Mouse (Mus musculus) adrenal gland, postnatal 4 days (tissue): Measurements from ENCODE around the gene Ebf1. TPM values are rescaled to one million over a fixed set of nuclear protein-coding genes. Genes with fewer than 3 reads are reported as not detected.

Source experiments
- DNase-seq, 2 experiments: peaks; one replicate each; pipeline ENCODE4 v3.0.0; 2021 to 2022; ENCODE audit warnings: low spot score in 2 of 2, mixed read lengths in 2 of 2
- total RNA-seq, 2 experiments: library from RNA; stranded (reverse); gene quantifications; 2 replicates each; pipeline ENCODE4 v1.2.3; 2021

Gene Ebf1
- total RNA-seq, 2 experiments from 2014 or later = 32.5 to 36.8 TPM

DNA sequence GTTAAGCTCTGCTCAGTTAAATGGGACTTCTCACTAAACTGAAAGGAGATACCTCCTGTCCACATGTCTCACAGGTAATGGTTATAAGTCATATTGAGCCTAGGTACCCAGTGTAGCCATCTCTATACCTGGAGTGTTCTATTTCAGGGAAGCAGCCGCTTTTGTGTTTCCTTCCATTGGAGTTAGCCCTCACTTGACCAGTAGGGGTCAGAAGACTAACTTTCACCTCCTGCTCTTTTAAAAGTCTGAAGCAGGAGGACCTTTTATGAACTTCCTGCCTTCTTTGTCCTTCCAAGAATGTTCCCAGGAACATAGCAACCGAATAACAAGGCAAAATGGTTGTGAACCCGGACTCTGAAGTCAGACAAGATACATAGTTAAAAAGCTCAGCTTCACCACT lies 157.3 kb downstream of the Ebf1 start:
- no peak for DNase-seq

DNA sequence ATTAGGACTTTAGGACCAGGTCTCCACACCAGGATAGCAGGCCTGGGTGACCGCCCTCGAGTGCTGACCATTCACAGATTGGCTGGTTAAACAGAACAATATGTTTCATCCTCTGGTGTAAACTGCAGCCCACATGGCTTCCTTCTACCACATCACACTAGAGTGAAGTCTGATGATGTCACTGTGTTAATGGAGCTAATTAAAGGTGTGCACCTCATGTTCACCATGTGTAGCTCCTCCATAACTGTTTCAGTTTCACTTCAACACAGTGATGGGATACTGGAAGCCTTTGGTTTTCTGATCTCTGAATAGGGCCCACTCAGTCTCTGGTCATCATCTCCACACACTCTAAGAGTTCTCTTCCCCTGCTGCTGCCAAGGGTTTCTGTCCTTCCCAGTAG lies 158.4 kb downstream of the Ebf1 start:
- DNase-seq = no peak

DNA sequence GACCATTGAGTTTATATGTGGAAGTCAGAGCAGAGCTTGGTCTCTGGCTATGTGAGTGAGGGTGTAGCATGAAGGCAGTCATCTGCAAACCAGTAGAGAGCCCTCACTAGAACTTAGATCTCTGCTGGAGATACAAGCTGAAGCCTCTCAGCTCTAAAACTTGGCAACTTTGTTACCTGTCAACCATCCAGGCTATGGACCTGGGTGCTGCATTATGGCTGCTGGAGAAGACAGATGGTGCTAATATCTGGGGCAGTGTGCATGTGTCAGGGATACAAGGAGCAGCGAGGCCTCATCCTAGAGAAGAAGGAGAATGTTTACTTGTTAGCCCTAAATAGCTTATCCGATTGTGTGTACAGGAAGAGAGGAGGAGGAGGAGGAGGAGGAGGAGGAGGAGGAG lies 159.4 kb downstream of the Ebf1 start:
- DNase-seq = no peak

DNA sequence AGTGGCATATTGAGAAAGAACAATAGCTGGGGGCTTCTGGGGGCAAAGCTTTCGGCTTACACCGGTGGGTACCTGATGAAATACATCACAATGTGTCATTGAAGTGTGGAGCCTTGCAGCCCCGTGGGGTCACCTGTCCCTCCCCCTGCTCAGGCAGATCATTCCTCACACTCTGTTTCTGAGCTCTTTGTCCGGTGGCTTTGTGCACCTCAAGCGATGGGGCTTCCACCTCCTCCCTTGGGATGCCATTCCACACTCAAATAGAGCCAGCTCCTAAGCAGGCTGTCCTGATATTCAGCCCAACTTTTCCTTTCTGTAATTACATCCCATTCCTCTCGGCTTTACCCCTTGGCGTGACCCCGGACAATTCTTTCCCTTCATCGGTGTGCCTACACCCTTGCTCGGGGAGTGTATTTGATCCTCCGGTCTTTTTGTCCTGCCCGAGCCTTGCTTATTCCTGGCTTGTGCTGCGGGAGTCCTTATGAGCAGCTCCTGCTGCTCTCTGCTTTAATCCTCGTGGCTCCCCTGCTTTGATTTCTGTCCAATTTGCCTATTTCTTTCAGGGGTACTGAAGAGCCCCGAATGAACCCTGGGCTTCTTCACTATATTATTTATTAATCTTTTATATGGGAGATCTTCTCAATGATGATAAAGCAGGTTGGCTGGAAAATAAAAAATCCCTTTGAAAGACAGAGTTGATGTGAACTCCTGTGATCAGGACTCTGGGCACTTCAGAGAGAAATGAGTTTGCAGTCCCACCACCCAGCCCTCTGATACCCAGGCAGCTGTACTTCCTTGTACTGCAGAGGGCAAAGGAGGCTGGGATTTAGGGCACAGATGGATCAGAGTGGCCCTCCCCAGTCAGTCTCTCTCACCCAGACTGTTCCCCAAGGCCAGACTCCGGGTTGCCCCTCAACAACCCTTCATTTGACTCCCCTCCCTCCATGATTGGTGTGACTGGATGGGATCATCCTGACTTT lies 160.5 kb downstream of the Ebf1 start:
- DNase-seq = no peak

DNA sequence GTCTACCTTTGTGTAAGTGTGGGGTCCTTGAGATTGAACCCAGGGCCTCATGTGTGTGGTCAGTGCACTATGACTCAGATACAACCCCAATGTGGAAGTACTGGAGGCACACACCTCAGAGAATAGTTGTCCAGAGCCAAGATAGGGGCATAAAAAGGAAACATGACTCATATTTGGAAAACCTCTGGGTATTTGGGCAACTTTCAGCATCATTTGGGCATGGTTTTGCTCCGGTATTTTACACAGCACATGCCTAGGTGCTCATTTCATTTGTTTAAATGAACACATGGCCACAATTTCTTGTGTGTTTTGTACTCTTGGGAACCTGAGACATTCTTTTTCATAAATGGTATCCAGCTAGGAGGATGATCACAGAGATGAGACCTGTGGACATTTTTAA lies 161.9 kb downstream of the Ebf1 start:
- no peak for DNase-seq

DNA sequence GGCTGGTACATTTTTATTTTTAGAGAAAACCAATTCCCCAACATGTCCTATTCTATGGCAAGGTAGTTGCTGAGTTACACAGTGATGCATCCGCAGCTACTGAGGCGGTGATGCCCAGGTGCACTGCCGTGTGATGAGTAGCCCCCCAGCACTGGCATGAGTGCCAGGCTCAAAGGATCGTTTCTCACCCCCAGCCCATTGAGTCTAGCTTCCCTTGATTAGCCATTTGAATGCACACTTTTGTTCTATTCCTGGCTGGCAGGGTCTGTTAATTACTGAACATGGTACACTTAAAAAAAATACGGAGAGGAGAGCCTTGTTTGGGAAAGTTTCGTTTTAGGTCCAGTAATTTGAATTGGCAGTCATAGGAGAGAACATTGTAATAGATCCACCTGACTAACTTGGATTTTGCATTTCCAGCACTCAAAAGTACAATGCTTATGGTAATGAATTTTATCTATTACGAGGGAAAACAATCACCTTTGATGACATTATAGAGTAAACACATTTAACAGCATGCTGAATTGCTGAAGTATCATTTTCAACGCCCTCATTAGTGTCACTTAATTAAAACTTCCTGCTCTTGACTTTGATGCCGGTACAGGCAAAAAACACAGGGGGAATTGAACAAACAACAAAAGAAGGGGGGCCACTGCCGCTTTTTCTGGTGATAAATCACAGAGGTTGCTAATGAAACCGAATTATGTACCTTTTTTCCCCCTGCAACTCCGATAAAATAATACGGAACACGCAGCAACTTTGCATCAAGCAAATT lies 167.3 kb downstream of the Ebf1 start:
- no peak for DNase-seq

DNA sequence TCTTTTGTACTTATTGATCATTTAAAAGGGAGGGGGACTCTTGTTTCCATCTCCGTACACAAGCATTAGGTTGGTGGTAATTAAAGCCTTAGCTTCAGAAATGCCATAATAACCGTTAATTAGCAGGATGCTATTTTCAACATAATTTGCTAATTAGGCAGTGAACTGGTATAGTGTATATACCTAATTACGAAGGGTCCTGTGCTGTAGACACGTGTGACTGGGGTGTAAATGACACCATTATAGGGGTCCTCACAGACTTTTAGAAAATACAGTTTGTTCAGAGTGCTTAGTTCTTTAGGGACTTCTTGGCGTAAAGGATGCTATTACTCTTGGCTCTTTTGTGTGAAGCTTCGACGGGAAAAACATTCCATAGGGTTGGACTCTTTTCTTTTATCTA lies 167.9 kb downstream of the Ebf1 start:
- DNase-seq = no peak

DNA sequence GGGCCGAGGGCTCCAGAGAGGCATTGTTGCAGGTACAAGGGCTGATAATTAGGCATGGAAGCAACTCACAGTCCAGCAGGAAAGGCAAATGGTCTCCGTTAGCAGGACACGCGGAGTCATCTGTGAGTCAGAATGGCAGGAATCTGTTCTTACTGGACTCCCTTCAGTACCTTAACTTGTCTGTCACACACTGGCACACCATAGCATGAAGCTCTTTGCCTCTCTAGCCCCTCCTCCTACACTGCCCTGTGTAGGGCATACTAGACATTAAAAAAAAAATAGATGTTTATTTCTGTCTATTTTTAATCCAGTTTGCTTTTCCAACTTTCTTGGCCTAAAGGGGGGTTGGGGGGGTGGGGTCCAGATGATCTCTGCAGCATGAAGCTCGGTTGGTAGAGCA lies 168.4 kb downstream of the Ebf1 start:
- no peak for DNase-seq

DNA sequence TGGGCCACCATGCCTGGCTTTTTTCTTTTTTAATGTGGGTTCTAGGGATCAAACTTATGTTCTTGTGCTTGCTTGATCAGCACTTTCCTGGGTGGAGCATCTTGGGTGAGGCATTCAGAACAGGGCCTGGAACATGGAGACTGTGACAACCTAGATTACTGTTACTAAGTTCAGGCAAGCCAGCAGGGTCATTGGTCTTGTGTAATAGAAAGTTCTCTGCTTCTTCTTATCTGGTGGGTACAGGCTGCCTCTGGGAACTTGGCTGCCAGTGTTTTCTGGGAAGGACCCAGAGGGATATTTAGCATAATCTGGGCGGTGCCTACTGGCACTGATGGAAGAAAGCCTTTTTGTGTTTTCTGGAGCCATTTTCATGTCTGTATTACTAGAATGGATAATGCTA lies 170.9 kb downstream of the Ebf1 start:
- no peak for DNase-seq

DNA sequence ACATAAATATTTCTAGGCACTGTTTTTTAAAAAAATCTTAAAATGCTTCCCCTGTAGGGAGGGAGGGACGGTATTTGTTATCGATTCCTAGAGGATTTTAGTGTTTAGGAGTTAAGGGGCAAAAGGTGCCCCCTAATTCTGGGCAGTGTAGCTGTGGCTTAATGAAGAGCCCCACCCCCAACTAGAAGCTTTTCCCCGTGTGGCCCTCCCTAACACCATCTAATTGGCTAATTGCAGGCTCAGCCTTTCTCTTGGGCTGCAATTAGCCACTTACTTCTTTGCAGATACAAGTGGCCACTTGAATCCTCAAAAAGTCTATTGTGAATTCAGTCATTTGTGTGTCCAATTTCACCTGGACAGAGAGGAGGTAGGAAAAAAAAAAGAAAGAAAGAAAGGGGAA lies 175.7 kb downstream of the Ebf1 start:
- no peak for DNase-seq

DNA sequence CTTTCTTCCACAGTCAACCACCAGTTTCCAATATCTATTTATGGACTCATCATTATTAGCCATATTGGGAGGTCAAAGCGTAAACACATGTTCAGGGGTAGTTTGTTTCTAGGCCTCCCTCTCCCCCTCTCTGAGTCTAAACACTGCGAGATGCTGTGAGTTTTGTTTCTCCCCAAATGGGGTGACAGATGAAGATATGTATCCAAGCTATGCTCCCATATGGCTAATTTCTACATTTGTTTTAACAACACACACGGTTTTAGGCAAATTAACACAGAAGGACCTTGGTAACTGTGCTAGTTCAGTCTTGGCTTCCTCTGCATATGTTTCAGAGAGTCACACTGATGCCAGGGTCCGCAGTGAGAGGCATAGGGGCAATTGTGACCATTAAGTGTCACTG lies 177.8 kb downstream of the Ebf1 start:
- no peak for DNase-seq

DNA sequence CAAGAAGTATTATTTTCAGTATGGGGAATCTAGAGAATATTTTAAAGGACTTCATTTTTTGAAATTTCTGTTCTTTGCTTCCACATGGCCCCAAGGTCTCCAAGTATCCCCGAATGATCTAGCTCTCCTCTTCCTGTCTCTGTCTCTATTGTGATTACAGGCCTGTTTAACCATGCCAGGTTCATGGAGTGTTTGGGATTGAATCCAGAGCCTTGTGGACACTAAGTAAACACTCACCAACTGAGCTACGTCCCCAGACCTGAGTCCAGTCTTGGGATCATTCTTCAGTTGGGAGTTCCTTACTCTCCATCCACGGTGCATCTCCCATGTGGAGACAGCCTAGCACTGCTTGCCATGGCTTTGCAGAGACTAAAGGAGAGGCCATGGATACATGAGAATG lies 178.7 kb downstream of the Ebf1 start:
- DNase-seq = no peak

DNA sequence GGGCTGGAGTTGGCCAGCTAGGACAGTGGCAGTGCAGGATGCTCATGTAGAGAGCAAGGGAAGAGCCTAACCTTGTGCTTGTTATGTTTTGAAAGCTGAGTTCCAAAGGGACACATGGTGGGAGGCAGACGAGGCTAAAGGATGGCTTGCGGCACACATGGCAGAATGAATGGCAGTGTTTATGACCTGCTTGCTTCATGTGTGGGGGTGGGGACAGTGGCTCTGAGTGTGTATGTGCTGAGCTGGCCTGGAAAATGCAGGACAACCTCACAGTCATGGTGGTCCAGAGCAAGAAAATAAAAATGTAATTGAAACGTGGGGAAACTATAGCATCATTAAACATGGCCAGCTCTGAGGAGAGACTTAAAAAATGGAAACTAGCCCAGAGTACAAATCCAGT lies 181.2 kb downstream of the Ebf1 start:
- DNase-seq = no peak

DNA sequence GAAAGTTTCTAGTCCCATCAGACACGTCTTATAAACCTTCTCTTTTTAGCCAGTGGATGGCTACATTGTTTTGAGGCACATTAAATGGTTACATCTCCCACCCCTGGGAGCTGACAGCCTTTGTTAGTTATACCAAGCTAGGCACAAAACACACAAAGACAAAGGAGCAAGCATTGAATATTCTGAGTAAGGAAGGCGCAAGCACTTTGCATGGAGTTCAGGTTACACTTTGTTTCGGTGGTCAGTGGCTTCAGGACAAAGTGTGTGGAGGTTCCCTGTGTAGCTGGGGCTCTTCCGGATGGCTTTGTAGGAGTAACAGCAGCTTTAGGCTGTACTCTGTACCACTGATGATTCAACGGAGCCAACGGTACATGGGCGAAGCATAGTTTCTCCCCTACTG lies 186.9 kb downstream of the Ebf1 start:
- no peak for DNase-seq

DNA sequence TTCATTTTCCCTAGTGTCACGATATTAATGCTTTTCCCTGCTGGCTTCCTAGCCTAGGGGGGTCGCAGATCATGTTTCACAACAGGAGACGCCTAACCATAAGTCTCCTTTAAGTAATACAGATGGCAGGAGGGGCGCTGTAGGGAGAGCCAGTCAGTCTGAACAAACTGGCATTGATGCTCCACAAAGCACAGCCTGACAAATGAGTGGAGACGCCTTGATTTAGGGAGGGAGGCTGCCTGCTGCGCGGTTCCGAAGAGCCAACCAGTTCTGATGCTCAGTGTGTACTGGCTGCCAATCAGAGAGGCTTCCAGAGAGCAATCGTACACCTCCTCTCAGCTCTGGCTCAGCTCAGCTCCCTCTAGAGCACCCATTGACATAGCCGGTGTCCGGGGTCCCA lies 189.5 kb downstream of the Ebf1 start:
- no peak for DNase-seq

DNA sequence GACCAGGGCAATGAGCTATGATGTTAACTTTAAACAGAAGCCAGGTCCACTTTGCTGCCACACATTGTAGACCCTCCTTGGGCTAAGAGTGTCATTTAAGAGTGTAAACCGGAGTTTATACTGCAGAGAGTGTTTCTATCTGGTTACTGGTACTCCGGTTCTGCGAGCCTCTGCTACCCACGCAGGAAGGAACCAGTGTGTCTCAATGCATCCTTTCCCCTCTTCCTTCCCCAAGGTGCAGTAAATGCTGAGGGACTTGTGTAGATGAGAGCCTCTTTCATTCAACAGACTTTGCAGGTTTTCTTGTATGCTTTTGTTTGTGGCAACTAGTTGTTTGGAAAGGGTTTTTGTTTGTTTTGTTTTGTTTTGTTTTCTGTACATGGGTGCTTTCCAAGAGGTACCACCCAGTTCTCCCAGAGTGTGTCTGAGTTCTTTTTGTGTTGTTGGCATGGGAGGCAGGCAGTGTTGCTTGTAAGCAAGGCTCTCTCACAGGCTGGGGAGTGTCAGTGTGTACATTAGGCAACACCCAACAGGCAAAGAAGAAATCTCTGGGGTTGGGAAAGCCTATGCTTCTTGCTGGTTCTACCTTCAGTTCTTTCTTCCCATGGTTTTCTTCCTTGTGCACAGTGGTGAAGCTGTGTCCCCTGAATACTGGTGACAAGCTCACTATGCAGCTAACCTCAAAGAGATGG lies 191.9 kb downstream of the Ebf1 start:
- DNase-seq = no peak

DNA sequence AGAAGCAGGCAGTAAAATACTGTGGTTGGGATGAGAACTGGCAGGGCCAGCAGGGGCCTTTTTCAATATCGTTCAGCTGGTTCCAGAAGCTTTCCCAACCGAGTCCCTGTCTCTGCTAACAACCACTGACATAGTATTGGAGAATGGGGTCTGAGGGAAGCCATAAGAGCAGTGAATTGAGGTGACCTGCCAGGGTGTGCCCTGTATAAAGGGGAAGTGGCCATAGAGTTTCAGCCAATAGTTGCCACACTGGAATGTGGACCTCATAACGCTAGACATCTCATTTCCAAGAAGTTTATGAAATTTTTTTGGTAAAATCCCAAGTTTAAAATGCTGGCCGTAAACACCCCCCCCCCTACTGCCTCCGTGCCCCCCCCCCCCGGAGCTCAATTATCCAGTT lies 193.9 kb downstream of the Ebf1 start:
- DNase-seq = no peak

DNA sequence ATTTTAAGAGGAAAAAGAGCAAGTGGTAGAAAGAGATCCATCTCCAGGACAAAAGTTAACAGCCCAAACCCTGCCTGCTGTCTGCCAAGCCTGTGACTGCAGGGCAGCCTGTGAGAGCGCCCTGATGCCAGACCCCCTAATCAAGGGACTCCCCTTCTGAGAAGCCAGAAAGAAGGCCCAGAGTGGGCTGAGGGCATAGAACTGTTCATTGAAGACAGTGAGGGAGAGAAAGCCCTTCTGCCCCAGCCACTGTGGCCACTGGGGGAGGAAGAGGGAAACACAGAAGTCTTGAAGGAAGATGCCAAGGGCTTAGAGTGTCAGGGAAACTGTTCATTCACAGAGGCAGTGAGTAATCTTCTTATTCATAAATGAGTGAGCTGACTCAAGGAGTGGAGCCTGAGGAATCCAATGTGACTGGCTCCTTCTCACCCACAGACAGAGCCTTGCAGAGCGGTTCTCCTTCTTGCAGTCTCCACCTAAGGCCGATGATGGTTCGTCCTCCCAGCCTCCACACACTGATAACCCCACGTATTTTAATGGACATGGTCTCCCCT lies 195.2 kb downstream of the Ebf1 start:
- no peak for DNase-seq

DNA sequence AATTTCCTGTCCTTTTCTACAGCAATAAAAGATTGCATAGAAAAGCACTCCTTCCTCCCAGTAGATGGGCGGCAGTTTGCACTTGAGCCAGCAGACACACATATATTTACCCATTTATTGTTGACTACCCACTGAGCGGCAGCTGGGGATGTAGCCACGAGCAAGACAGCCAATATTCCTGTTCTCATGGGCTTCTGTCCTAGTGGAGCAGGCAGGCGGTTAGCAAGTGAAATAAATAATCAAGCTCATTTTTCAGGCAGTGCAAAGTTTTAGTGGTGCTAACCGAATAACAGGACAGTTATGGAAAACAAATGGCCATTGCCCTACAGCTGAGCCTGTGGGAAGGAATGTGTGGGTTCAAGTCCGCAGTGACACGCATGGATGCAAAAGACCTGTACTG lies 196.4 kb downstream of the Ebf1 start:
- no peak for DNase-seq

DNA sequence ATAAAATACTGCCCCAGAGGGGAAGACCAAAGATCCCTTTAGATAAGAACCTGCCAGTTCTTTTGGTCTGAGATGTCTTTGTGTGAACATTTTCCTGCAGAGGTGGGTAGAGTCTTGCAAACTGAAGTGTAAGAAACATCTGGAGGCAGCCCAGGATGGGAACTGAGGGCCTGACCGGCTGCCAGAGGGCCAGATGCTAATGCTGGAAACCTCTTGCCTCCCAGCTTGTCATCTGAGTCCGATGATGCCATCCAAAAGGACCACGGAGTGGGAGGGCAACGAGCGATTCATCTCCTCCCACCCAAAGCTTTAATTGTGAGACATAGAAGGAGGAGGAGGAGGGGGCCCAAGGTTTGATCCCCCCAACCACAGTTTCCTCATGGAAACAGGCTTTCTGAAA lies 197.7 kb downstream of the Ebf1 start:
- DNase-seq = no peak

DNA sequence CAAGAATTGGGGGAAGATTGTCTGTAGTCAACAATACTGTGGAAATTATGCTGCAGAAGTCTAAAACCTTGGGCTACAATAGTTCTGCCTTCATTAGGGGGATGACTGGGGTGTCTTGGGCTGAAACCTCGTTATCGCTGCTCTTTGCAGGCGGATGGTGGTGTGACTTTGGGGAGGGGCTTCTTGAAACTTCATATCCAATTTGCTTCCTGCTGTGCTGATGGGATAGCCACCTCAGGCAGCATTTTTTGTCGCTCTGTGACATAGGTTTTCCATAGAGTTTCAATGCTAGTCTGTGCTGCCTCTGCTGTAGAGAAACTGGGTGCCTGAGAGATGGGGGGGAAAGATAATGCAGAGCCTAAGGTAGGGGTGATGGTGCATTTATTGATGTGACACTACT lies 198.9 kb downstream of the Ebf1 start:
- no peak for DNase-seq

DNA sequence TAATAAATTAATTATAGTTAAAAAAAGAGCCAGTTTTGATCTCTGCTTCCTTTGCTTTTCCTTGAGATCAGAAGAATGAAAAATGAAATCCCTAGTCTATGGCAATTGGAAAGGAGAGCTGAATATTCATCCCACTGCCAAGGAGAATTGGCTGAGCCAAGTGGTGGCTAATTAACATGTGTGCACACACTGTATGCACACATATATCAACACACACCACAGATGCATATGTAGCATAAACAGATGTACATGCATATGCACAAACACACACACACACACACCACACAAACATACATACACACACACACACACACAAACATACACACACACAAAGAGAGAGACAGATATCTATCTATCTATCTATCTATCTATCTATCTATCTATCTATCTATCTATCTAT lies 205.2 kb downstream of the Ebf1 start:
- no peak for DNase-seq
